Mouse (Mus musculus): ENCODE measurements around the gene Kalrn.

The Kalrn gene

DNA sequence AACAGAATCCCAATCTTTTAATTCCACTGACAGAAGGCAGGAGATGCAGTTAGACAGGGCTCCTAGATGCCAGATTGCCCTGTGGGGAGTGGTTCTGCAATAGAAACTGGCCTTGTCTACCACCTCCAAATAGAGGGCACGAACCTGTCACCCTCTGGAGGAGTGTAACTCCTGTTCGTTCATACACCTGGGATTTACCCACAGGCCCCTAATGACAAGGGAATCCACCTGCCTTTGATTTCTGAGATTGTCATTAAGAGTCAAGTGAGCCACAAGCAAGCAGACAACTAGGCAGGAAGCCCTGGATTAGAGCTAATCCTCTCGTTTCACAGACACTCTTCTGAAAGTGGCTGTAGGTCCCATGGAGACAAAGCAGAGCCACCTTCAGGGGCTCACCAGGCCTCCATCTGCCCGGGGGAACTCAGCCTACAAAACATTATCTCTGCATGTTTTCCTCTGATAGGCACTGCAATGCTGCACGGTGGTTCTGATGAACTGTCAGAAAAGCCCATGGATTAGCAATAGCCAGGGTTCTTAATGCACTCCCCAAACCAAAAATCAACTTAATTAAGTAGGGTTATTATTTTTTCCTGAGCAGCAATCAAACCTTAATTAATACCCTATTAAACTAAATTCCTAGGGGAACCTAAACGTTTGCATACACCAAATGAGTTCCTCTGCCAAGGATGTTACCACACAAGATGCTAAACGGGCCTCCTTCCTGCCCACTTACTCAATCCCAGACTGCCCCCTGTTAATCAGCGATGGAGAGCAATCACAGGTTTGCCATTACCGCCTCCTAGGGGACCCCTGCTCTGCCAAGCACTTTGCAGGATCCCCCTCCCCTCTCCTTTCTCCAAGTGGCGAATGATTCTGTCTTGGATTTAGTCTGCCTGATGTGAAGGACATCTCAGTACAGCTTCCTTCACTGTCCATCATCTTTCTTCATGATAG is 312.1 kb downstream of the Kalrn start:
- no peak for DNase-seq (ENCODE audit: low spot score)

DNA sequence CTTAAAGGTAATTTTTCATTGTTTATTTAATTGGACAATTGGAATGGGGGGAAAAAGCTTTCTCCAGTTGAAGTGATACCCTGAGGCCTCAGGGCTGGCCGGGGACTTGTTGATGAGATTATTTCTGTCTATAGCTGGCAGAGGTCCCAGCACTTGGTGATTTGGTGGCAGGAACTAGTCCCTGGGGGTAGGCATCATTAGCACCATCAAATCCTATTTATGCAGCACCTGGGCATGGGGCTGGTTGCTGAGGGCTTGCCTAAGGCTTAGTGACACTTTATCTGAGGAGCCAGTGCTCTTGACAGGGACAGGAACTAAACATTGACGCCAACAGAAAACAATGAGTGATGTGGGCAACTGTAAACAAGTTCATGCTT is 318.7 kb downstream of the Kalrn start:
- DNase-seq (ENCODE audit: low spot score): no peak

DNA sequence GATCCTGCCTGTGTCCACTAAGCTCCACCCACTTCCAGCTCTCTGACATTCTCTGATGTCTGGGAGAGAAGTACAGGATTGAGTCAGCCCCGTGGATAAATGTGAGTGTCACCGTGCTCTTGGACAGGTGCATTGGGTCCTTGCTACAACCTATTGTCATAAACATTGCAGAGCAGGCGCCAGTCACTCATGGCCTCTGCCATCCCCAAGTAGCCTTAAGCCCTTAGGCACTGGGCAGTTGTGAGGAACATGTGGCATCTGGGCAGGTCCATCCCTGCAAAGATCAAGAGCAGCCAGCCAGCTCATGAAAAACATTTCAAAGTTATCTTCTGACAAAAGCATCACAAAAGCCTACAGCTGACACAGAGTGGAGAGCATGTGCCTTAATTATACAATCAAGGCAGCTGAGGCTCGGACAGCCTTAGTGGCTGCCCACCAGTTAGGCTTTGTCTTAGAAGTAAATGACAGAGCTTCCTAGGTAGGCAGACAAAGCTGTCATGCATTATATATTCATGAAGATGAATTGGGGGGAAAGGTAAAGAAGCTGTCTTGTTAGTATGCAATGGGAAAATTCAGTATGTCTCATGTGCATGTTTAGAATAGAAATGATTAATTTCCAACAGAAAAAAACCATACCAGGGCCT is 319.2 kb downstream of the Kalrn start:
- DNase-seq (ENCODE audit: low spot score): no peak

DNA sequence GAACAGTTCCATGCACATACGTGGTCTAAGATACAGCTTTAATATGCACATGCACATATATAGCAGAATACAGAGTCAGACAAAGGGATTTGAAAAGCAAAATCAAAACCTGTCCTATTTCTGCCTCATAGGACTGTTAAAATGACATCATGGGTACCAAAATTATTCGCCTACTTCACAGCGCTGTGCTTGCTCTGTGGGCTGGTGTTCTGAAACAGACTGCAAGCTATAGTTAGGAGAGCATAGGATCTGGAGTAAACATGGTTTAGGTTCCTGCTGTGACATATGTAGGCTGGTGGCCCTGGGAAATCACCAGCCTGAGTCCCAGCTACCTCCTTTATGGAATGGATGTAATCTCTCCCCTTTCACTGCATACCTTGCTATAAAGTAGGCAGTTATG is 320.7 kb downstream of the Kalrn start:
- no peak for DNase-seq (ENCODE audit: low spot score)

DNA sequence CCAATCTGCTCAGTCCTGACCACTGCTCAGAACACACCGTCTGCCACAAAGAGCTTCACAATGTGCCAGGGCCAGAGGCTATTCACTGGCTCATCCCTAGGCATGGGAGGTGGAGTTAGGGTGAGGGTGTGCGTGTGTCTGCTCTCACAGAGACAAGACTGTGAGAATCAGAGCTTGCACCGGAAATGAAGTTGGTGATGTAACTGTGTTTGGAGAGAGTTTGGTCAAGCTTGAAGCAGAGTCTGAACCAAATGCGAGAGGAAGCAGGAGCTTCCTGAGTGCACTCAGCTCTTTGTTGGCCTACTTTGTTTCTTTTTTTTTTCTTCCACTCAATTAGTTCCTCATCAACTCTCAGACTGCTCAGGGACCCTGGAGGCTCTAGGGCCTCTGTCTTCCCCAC is 325.1 kb downstream of the Kalrn start:
- no peak for DNase-seq (ENCODE audit: low spot score)

DNA sequence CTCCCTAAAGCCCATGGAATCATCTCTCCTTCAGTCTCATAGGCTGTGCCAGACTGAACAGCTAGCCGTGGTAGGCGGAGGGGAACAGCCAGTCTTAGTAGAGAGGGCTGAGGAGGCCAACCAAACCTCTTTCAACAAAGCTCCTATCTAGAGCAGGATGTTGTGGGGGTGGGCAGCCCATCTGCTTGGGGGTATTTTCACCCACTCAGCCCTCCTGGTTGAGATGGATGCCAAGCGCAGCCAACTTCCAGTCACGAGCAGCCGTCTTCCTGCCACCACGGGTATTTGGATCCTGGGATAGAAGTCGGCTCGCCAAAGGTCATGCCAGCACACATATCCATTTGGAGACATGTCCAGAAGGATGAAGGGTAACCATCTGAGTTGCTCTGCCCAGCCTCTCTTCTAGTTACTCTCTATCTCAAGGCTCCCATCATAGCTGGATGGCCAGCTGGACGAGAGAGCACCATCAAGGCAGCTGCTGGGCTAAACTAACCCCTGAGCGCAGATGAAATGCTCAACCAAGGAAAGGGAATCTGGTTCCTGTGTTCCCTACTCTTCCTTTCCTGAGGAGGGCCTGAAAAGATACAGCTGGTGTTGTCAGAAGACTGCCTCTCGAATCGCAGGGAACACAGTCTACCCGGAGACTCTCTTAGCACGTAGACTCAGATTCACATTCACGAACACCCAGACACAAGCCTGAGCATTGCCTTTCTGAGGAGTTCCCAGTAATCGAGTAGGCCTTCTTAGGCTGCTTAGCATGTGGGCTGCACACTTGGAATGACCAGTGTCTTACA is 331.2 kb downstream of the Kalrn start:
- DNase-seq (ENCODE audit: low spot score): no peak

DNA sequence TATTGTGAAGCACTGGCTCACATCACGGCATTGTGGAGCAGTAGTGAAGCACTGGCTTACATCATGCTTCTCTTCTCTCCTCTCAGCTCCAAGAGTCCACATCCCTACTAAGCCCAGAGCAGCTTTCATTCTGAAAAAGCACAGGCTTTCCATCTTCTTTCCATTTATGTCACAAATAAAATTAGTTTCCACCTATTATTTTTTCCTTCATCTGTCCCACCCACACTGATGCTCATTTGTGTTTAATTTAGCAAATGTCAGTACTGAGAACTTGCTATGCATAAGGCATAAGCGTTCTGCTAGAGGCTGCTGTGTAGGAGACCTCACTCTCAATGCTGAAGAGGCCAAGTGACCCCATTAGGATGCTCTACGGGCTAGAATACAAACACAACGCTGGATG is 333.7 kb downstream of the Kalrn start:
- DNase-seq (ENCODE audit: low spot score): no peak

DNA sequence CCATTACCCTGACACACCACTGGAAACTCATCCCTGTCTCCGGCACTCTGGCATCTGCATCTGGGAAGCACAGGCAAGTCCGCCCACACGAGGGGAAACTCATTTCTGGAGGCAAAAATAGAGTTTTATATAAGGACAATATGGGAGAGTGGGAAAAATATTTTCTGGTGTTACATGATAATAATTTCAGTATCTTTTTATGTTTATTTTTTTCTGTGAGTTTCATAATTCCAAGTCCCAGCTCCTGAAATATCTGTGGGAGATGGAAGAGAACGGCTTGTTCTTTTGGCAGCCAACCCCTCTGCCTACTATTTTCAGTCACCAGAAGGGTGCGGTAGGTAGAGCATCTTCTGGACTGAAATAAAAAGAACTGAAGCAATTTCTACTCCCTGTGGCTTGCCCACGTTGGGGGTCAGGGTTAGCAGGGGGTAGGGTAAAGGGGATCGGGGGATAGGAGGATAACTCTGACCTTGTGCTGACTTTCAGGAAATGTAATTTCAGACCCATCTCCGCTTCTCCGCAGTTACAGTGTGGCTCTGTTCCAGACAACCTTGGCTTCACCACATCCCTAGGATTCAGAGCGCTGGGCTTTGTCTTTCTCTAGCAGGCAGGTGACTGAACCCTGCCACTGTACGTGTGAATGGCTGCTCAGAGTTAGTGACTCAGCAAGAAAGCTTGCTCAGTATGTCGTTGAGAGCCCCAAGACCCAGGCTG is 336.3 kb downstream of the Kalrn start:
- no peak for DNase-seq (ENCODE audit: low spot score)

DNA sequence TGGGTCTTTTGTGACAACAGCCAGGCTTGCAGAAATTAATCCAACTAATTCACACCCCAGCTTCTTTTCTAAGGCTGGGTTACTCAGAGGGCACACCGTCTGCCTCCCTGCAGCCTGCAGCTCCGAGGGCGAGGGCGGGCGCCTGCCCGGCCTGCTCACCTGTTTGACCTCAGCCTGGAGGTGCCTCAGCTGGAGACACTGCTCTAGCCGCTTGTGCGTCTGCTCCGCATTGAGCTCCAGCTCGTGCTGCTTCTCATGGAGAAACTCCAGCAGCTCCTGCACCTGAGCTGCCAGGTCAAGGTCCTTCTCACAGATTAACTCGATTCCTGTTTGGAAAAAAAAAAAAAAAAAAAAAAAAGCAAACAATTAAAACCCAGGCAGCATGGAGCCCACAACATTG is 338.2 kb downstream of the Kalrn start:
- DNase-seq (ENCODE audit: low spot score): no peak

DNA sequence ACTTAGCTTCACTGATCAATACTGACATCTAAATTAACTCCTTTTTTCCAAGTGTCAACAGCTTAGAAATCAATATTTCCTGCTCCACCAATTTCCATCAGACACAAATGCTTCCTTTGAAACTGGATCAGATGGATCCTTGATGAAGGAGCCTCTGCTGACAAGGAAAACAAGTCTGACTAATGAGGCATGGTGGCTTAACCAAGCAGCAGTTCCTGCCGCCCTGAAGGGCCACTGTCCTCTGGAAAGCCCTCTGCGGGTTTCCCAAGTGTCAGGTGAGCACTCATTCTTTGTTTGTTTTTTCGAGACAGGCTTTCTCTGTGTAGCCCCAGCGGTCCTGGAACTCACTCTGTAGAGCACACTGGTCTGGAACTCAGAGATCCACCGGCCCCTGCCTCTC is 341.4 kb downstream of the Kalrn start:
- no peak for DNase-seq (ENCODE audit: low spot score)

DNA sequence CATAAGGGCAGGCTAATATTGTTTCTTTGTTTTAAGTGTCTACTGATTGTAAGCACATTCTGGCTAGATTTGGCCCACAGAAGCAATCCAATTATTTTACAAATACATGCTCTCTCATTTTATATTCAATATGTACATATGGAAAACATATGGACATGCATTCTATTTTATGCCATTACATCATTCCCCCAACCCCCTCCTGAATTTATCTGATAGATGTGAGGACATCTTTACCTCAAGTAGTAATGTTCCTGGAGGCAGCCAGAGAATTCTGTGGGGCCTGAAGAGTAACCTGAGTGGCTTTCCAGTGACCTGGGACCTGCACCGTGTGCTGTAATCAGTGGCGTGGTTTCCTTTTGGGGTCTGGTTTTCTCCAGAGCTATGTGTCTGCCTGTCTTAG is 342.2 kb downstream of the Kalrn start:
- DNase-seq (ENCODE audit: low spot score): no peak

DNA sequence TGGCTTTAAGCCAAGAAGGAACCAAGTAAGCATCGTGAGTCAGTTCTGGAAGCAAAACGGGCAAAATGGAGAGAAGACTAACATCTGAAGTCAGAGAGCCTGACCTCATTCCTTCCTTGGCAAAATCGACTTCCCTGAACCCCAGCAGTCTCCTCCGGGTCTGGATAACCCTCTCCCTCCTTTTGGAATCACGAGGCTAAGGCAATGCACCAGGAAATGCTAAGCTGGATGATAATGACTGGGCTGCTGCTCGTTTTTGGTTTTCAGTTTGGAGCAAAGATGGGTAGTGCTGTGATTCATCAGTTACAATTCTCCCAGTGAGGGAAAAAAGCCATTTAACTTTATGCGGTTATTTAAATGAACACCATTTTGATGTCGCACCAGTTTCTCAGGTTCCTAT is 344.0 kb downstream of the Kalrn start:
- no peak for DNase-seq (ENCODE audit: low spot score)

DNA sequence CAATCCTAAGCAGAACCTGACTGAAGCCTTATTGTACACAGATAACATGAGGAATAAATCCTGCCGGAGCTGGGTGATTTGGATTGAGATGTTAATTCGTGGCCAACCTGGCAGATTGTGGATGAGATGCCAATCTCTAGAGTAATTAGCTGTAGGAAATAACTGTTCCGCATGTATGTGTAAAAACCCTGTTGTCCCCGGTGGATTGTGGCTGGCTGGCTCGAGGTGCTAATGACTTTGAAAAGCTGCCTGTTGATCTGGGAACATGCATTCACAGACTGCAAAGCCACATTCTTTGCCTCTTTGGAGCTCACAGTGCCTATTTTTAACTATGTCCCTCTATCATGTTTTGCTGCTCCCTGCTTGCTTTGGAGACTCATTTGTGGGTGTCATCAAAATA is 344.7 kb downstream of the Kalrn start:
- no peak for DNase-seq (ENCODE audit: low spot score)

DNA sequence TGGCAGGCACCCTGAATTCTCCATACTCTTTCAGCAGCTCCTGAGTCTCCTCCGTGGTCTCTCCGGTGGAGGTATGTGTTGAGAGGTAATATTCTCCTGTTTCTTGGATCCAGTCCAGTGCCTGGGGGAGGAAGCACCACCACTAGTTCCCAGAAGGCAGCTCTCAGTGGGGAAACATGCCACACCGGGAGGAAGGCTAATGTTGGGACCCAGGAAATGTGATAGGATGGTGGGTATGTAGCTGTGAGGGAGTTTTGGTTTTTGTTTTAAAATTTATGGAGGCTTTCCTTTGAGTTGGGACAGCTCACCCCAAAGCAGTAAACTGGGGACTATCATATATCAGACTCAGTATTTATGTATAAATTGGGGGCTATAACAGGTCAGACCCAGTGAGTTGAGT is 361.2 kb downstream of the Kalrn start:
- DNase-seq (ENCODE audit: low spot score): no peak

DNA sequence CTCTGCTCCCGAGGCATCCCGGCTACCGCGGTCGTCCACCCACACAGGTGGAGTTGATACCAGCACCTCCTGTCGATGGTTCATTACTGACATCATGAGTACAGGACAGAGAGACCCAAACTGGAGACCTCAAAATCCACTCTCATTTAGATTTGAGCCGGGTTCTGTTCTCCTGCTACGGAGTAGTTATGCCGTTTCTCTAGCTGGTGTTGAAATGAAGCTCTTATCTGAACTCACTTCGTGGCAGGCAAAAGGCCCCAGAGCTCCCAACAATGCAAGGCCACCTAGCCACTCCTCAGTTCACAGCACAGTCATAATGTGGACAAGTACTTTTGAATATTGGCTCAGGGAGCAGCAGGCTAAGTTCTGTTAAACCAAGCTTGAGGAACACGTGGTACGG is 362.1 kb downstream of the Kalrn start:
- no peak for DNase-seq (ENCODE audit: low spot score)

DNA sequence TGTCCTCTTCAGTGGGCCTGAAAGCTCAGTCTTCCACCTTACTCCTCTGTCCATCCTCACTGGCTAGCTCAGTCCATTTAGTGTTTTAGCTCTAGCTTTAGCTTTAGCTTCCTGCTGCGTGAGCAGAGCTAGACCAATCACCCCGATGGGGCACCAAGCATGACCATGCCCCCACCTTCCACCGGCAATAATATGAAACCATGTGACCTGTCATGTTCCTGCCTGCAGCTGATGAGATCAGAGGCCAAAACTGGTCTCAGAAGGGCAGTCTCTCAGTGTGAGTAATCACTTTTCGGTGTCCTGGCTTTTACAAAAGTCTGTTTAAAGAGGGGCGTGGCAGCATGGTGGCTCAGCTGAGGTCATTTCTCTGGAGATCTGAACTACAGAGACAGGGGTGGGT is 364.6 kb downstream of the Kalrn start:
- DNase-seq (ENCODE audit: low spot score): no peak

DNA sequence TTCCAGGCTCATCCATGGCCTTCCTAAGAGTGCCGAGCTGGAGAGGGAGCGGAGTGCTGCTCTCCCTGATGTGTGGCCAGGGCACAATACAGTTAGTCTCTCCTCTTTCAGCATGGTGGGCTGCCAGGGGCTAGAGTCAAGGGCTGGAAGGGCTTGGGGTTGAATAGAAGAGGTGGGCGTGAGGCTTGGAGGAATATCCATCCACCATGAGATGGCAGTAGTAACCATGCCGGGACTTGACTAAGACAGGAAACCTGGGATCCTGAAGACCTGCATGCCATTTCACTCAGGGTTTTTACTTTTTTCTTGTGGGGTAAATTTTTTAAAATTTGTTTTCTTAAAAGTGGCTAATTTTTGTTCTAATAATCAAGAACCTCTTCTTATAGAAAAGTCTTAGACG is 365.4 kb downstream of the Kalrn start:
- DNase-seq (ENCODE audit: low spot score): no peak

DNA sequence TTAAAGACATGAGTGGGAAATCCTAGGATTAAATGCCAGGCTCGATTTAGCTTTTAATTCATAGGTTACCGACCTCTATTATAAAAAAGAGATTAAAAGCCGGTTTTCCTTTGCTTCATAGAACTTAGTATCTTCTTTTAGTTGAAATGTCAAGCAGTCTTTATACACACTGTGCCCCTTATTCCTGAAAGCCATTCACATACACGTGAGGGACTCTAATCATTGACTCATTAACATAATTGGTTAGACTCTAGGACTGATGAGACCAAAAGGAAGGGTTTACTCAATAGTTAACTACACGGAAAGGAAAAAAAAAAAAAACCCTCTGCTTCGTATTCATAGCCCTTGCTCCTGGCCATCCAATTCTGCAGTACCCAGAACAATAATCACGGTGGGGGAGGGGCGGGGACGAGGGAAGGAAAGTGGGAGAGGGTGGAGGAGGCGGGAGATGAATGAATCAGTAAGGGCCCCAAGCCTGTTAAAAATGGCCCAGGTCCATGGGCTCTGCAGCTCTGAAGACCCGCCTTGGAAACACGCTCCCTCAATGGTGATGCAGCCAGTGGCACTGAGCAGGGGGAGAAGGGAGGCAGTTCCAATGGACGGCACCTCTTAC is 368.7 kb downstream of the Kalrn start:
- no peak for DNase-seq (ENCODE audit: low spot score)

DNA sequence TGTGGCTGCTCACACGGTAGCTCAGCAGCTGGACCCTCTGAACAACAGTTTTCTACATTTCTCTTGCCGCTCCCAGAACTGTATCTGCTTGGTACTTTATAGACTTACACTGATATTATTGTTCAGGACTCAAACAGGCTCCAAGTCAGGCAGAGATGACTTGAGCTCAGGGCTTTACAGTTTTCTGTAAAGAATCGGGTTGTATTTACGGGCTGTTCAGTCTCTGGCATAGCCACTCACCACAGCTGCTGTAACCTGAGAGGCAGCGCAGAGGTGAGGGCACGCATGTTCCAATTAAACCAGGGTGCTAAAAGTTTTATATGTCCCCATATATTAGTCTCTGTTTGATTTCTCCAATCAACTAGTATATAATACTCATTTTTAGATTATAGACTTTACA is 373.8 kb downstream of the Kalrn start:
- no peak for DNase-seq (ENCODE audit: low spot score)

DNA sequence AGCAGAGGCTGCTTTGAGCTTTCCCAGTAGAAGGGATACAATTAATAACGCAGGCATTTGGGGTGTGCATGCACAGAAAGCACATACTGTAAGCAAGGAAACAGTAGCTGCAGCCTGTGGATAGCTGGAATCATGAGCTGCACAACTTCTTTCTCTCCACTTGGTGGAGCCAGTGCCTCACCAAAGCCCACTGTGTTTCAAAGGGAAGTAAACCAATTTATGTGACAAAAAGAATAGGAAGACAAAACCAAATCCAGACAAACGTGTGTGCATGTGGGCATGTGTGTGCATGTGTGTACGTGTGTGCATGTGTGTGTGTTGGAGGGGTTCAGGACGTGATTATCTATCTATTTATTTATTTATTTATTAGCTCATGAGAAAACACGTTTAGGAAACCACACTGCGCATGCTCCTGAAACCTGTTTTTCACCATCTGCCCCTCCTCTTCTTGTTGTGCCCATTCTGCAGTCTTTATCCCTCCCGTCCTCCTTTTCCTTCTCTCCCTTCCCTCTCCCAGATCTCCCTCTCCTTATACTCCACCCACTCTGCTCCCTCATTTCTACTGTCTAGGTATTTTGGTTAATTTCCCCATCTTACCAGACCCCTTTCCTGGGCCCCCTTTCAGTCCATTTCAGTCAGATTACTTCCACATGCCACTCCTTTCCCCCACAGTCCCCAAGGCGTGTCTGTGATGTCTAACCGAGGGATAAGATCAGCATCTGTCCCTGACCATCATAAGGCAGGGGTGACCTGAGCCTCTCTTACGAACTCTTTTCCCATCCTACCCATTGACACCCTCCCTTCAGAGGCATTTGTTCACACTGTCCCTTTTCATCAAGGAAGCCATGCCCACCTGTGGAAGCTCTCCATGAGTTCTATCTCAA is 380.1 kb downstream of the Kalrn start:
- no peak for DNase-seq (ENCODE audit: low spot score)

DNA sequence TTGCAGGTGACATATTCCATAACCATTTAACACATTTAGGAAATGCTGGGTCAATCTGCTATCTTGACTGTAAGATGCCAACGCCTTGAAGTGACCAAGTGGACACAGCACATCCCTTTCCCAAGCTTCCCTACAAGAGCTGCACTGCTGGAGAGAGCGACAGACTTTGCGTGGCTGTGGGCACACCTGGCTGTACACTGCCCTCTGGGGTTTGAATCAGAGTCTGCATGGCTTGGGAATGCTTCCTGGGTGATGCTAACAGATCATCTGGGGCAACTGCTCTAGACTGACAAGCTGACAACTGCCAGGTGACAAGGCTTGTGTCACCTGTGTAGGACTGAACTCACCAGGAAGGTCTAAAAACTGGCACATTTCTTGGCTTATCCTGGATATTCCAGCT is 388.6 kb downstream of the Kalrn start:
- no peak for DNase-seq (ENCODE audit: low spot score)

All from ovary, postnatal 10 days (tissue).